Mouse (Mus musculus): ENCODE results near the gene Paqr6. TPM values are rescaled to one million over a fixed set of nuclear protein-coding genes. Genes with fewer than 3 reads are reported as not detected.
"Not testable (repeated sequence)": the region's sequence is repeated elsewhere in the genome, so short reads cannot be mapped to it uniquely, and the experiment has no call there.

The Paqr6 gene
- polyA plus RNA-seq, 1 experiment from 2014 or later: 0.94 TPM

DNA sequence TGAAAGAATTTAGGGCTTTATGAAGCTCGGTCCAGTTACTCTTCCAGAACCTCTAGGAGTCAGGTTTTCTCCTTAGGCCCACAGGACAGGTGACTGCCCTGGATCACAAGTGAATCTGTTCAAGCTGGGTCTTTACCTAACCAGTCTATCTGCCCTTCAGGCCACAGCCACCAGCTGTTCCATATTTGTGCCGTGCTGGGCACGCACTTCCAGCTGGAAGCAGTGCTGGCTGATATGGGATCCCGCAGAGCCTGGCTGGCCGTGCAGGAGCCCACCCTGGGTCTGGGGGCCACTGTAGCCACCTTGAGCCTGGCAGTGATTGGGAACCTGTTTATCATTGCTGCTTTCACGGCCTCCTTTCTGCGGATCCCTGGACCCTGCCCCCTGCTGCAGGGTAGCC is 12.3 kb downstream of the Paqr6 start:
- H3K9me3 ChIP-seq (ENCODE audit: control insufficient read depth, low read length); DNase-seq (ENCODE audit: low spot score); H3K36me3 ChIP-seq (replicated peaks; ENCODE audit: control insufficient read depth, insufficient read depth); ATAC-seq (ENCODE audit: low FRiP score); H3K4me3 ChIP-seq (replicated peaks; ENCODE audit: low read length); H3K4me1 ChIP-seq (replicated peaks; ENCODE audit: control insufficient read depth, insufficient read depth, low read length); H3K27me3 ChIP-seq (ENCODE audit: control insufficient read depth, insufficient read depth, low read length): not testable (repeated sequence)
- WGBS: 24% methylated on average over 4 of the region's 7 CpGs
- peak overlapping the region; percentile 36; the same call in 1 of the 2 replicates for H3K9ac ChIP-seq
- peak overlapping the region; percentile 40 for H3K4me2 ChIP-seq (replicated peaks)
- peak overlapping the region; percentile 55; the same call in 1 of the 2 replicates for H3K27ac ChIP-seq

- DNase-seq (ENCODE audit: low spot score); H3K9me3 ChIP-seq (ENCODE audit: control insufficient read depth, low read length); H3K36me3 ChIP-seq (replicated peaks; ENCODE audit: control insufficient read depth, insufficient read depth); ATAC-seq (ENCODE audit: low FRiP score); H3K9ac ChIP-seq; H3K4me3 ChIP-seq (replicated peaks; ENCODE audit: low read length); H3K4me2 ChIP-seq (replicated peaks); H3K27ac ChIP-seq; H3K27me3 ChIP-seq (ENCODE audit: control insufficient read depth, insufficient read depth, low read length); H3K4me1 ChIP-seq (replicated peaks; ENCODE audit: control insufficient read depth, insufficient read depth, low read length): not testable (repeated sequence)
- 75% methylated on average over 5 of the region's 5 CpGs for WGBS
Measured at GRCm38 (mm10) chr3:88378599-88378998, 14.2 kb downstream of the Paqr6 start, which contains the start of gene Bglap2. Gene Bglap2 (minus strand): TSS chr3:88378699.

- peak; percentile 48 for DNase-seq (ENCODE audit: low spot score)
- H3K9me3 ChIP-seq (ENCODE audit: control insufficient read depth, low read length); H3K4me1 ChIP-seq (replicated peaks; ENCODE audit: control insufficient read depth, insufficient read depth, low read length); H3K27me3 ChIP-seq (ENCODE audit: control insufficient read depth, insufficient read depth, low read length); H3K36me3 ChIP-seq (replicated peaks; ENCODE audit: control insufficient read depth, insufficient read depth): not testable (repeated sequence)
- peak overlapping the region; percentile 41 for H3K4me2 ChIP-seq (replicated peaks)
- 7% methylated on average over 19 of the region's 22 CpGs for WGBS
- peak overlapping the region; percentile 51 for H3K9ac ChIP-seq
- ATAC-seq (ENCODE audit: low FRiP score): peak; percentile 88
- peak overlapping the region; percentile 10; the same call in 1 of the 2 replicates for H3K4me3 ChIP-seq (replicated peaks; ENCODE audit: low read length)
- peak overlapping the region; percentile 83 for H3K27ac ChIP-seq
Measured at GRCm38 (mm10) chr3:88381389-88382315, 17.3 kb downstream of the Paqr6 start.

- not testable (repeated sequence) for H3K36me3 ChIP-seq (replicated peaks; ENCODE audit: control insufficient read depth, insufficient read depth); H3K27me3 ChIP-seq (ENCODE audit: control insufficient read depth, insufficient read depth, low read length); H3K4me1 ChIP-seq (replicated peaks; ENCODE audit: control insufficient read depth, insufficient read depth, low read length); DNase-seq (ENCODE audit: low spot score); H3K9me3 ChIP-seq (ENCODE audit: control insufficient read depth, low read length); H3K4me3 ChIP-seq (replicated peaks; ENCODE audit: low read length); H3K9ac ChIP-seq; H3K27ac ChIP-seq
- peak overlapping the region; percentile 41; the same call in 1 of the 2 replicates for H3K4me2 ChIP-seq (replicated peaks)
- ATAC-seq (ENCODE audit: low FRiP score): peak; percentile 22; the same call in 1 of the 2 replicates
- WGBS: 25% methylated on average over 1 of the region's 7 CpGs
Measured at GRCm38 (mm10) chr3:88382383-88382782, 18.0 kb downstream of the Paqr6 start.

GRCm38 (mm10) chr3:88384364-88384763 is 20.0 kb downstream of the Paqr6 start, which contains the start of gene Bglap:
Gene Bglap (minus strand): TSS chr3:88384464.
- H3K27me3 ChIP-seq (ENCODE audit: control insufficient read depth, insufficient read depth, low read length): no peaks in the 10 kb centered on the region
- 81% methylated on average over 5 of the region's 5 CpGs for whole genome bisulfite sequencing
- no peaks in the 10 kb centered on the region for H3K9me3 ChIP-seq (ENCODE audit: control insufficient read depth, low read length)
- no peaks in the 10 kb centered on the region for H3K36me3 ChIP-seq (replicated peaks; ENCODE audit: control insufficient read depth, insufficient read depth)
- no peaks in the 10 kb centered on the region for H3K4me1 ChIP-seq (replicated peaks; ENCODE audit: control insufficient read depth, insufficient read depth, low read length)
- ATAC-seq (ENCODE audit: low FRiP score): no peak
- H3K27ac ChIP-seq: no peak within 1 kb of the TSS
- H3K4me3 ChIP-seq (replicated peaks; ENCODE audit: low read length): no peak within 1 kb of the TSS
- H3K9ac ChIP-seq: no peak within 1 kb of the TSS
- DNase-seq (ENCODE audit: low spot score): no peak
- no peak within 1 kb of the TSS for H3K4me2 ChIP-seq (replicated peaks)

- H3K27me3 ChIP-seq (ENCODE audit: control insufficient read depth, insufficient read depth, low read length): no peaks in the 10 kb centered on the region
- H3K36me3 ChIP-seq (replicated peaks; ENCODE audit: control insufficient read depth, insufficient read depth): no peaks in the 10 kb centered on the region
- no peak overlapping the region for H3K4me2 ChIP-seq (replicated peaks)
- no peak overlapping the region for H3K4me3 ChIP-seq (replicated peaks; ENCODE audit: low read length)
- H3K4me1 ChIP-seq (replicated peaks; ENCODE audit: control insufficient read depth, insufficient read depth, low read length): 0 out of 2 replicates have a peak, but pooled peaks cover 2% of the 10 kb centered on the region
- WGBS: 94% methylated on average over 9 of the region's 9 CpGs
- no peak overlapping the region for H3K27ac ChIP-seq
- ATAC-seq (ENCODE audit: low FRiP score) (no peak), DNase-seq (ENCODE audit: low spot score) (no peak)
- no peak overlapping the region for H3K9ac ChIP-seq
- H3K9me3 ChIP-seq (ENCODE audit: control insufficient read depth, low read length): no peaks in the 10 kb centered on the region
Measured at GRCm38 (mm10) chr3:88393776-88394375, 29.5 kb downstream of the Paqr6 start.

GRCm38 (mm10) chr3:88395288-88395687 is 30.9 kb downstream of the Paqr6 start:
- no peak overlapping the region for H3K4me2 ChIP-seq (replicated peaks)
- 0 out of 2 replicates have a peak, but pooled peaks cover 2% of the 10 kb centered on the region for H3K4me1 ChIP-seq (replicated peaks; ENCODE audit: control insufficient read depth, insufficient read depth, low read length)
- H3K9me3 ChIP-seq (ENCODE audit: control insufficient read depth, low read length): no peaks in the 10 kb centered on the region
- 96% methylated on average over 6 of the region's 6 CpGs for WGBS
- H3K9ac ChIP-seq: no peak overlapping the region
- H3K27ac ChIP-seq: no peak overlapping the region
- DNase-seq (ENCODE audit: low spot score): no peak
- no peak overlapping the region for H3K4me3 ChIP-seq (replicated peaks; ENCODE audit: low read length)
- ATAC-seq (ENCODE audit: low FRiP score): no peak
- H3K27me3 ChIP-seq (ENCODE audit: control insufficient read depth, insufficient read depth, low read length): no peaks in the 10 kb centered on the region
- H3K36me3 ChIP-seq (replicated peaks; ENCODE audit: control insufficient read depth, insufficient read depth): no peaks in the 10 kb centered on the region

GRCm38 (mm10) chr3:88395742-88396141 is 31.4 kb downstream of the Paqr6 start:
- DNase-seq (ENCODE audit: low spot score): no peak
- H3K9me3 ChIP-seq (ENCODE audit: control insufficient read depth, low read length): no peaks in the 10 kb centered on the region
- H3K36me3 ChIP-seq (replicated peaks; ENCODE audit: control insufficient read depth, insufficient read depth): no peaks in the 10 kb centered on the region
- H3K27me3 ChIP-seq (ENCODE audit: control insufficient read depth, insufficient read depth, low read length): no peaks in the 10 kb centered on the region
- no peak overlapping the region for H3K9ac ChIP-seq
- 94% methylated on average over 8 of the region's 8 CpGs for WGBS
- ATAC-seq (ENCODE audit: low FRiP score): no peak
- 0 out of 2 replicates have a peak, but pooled peaks cover 2% of the 10 kb centered on the region for H3K4me1 ChIP-seq (replicated peaks; ENCODE audit: control insufficient read depth, insufficient read depth, low read length)
- no peak overlapping the region for H3K4me2 ChIP-seq (replicated peaks)
- no peak overlapping the region for H3K4me3 ChIP-seq (replicated peaks; ENCODE audit: low read length)
- H3K27ac ChIP-seq: no peak overlapping the region

- 0 out of 2 replicates have a peak, but pooled peaks cover 3% of the 10 kb centered on the region for H3K36me3 ChIP-seq (replicated peaks; ENCODE audit: control insufficient read depth, insufficient read depth)
- H3K27ac ChIP-seq: no peak overlapping the region
- no peak overlapping the region for H3K9ac ChIP-seq
- no peaks in the 10 kb centered on the region for H3K9me3 ChIP-seq (ENCODE audit: control insufficient read depth, low read length)
- no peaks in the 10 kb centered on the region for H3K27me3 ChIP-seq (ENCODE audit: control insufficient read depth, insufficient read depth, low read length)
- 65% methylated on average over 2 of the region's 2 CpGs for WGBS
- H3K4me2 ChIP-seq (replicated peaks): no peak overlapping the region
- no peak for ATAC-seq (ENCODE audit: low FRiP score)
- no peak overlapping the region for H3K4me3 ChIP-seq (replicated peaks; ENCODE audit: low read length)
- no peak for DNase-seq (ENCODE audit: low spot score)
- H3K4me1 ChIP-seq (replicated peaks; ENCODE audit: control insufficient read depth, insufficient read depth, low read length): 0 out of 2 replicates have a peak, but pooled peaks cover 2% of the 10 kb centered on the region
Measured at GRCm38 (mm10) chr3:88398666-88399065, 34.3 kb downstream of the Paqr6 start.
